Mouse (Mus musculus) lung, embryonic 14.5 days (tissue): ENCODE data around the gene Ralgapb. TPM values are rescaled to one million over a fixed set of nuclear protein-coding genes. Genes with fewer than 3 reads are reported as not detected.
"Not testable (repeated sequence)": the region's sequence is repeated elsewhere in the genome, so short reads cannot be mapped to it uniquely, and the experiment has no call there.

Experiments
- ATAC-seq: fragments of 200-750 bp; cut with Nextera tagmentation; 2 replicates; pipeline ENCODE4 v1.8.0; 2017; ENCODE audit warnings: mild to moderate bottlenecking, moderate TSS enrichment, moderate library complexity; ENCODE audit not compliant: insufficient read depth
- DNase-seq: peaks from one replicate; pipeline ENCODE4 v3.0.0-alpha.2; 2015
- H3K27ac ChIP-seq: fragments of 300-500 bp; sonication (generic); 2 replicates; pipeline ENCODE4 v1.5.1; 2014; ENCODE audit warnings: low read depth, mild to moderate bottlenecking, moderate library complexity
- H3K27me3 ChIP-seq: fragments of 300-500 bp; sonication (generic); 2 replicates; pipeline ENCODE4 v1.6.1; 2014; ENCODE audit warnings: low read length, control low read depth; ENCODE audit not compliant: insufficient read depth
- H3K36me3 ChIP-seq: fragments of 300-500 bp; sonication (generic); 2 replicates; pipeline ENCODE4 v1.6.1; 2014; ENCODE audit warnings: control low read depth; ENCODE audit not compliant: insufficient read depth
- H3K4me1 ChIP-seq: fragments of 300-500 bp; sonication (generic); 2 replicates; pipeline ENCODE4 v1.6.1; 2014; ENCODE audit warnings: antibody characterized with exemption, control low read depth; ENCODE audit not compliant: insufficient read depth
- H3K4me2 ChIP-seq: fragments of 300-500 bp; sonication (generic); 2 replicates; pipeline ENCODE4 v1.6.1; 2014; ENCODE audit warnings: mild to moderate bottlenecking
- H3K4me3 ChIP-seq: fragments of 300-500 bp; sonication (generic); 2 replicates; pipeline ENCODE4 v1.5.1; 2014; ENCODE audit warnings: low read depth, low read length
- H3K9ac ChIP-seq: fragments of 300-500 bp; sonication (generic); 2 replicates; pipeline ENCODE4 v1.6.1; 2014
- H3K9me3 ChIP-seq: fragments of 300-500 bp; sonication (generic); 2 replicates; pipeline ENCODE4 v1.6.1; 2016; ENCODE audit warnings: low read depth, low read length, control low read depth
- CTCF ChIP-seq: IDR thresholded peaks from 2 replicates; pipeline ENCODE4 v1.5.1; 2016; ENCODE audit warnings: antibody characterized with exemption, low read depth
- WGBS: fragments of 180-500 bp; shearing (Covaris S2); extraction: QIAGEN DNeasy Blood & Tissue Kit; methylation state at CpG from one replicate; pipeline ENCODE4 v1.1.7; 2014; 5-methylcytosine and 5-hydroxymethylcytosine counted together
- polyA plus RNA-seq: library from polyadenylated mRNA; unstranded; fragments of >200 nt; fragmentation: Nextera tagmentation; extraction: Ambion mirVana; gene quantifications from 2 replicates; pipeline ENCODE4 v1.2.1, GENCODE M21; 2014

Gene Ralgapb
- polyA plus RNA-seq, 1 experiment from 2014 or later = 22.1 TPM

DNA sequence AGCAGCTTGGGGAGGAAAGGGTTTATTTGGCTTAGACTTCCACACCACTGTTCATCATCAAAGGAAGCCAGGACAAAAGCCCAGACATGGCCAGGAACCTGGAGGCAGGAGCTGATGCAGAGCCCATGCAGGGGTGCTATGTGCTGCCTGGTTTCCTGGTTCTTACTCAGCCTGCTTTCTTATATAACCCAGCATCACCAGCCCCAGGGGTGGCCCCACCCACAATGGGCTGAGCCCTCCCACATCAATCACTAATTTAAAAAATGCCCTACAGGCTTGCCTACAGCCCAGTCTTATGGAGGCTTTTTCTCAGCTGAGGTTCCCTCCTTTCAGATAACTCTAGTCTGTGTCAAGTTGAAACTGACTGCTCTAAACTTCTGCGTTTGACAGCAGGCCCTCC lies 31.8 kb upstream of the Ralgapb start:
- TF ChIP-seq CTCF = no peak
- DNase-seq (no peak), ATAC-seq (no peak)
- no peak overlapping the region for H3K4me3 ChIP-seq
- H3K9ac ChIP-seq = no peak overlapping the region
- no peak overlapping the region for H3K4me2 ChIP-seq
- WGBS = 89% methylated on average over 1 of the region's 1 CpGs
- peaks cover 29% of the 10 kb centered on the region for H3K27me3 ChIP-seq
- no peaks in the 10 kb centered on the region for H3K36me3 ChIP-seq
- no peaks in the 10 kb centered on the region for H3K9me3 ChIP-seq
- 0 out of 2 replicates have a peak, but pooled peaks cover 10% of the 10 kb centered on the region for H3K4me1 ChIP-seq
- H3K27ac ChIP-seq = no peak overlapping the region

DNA sequence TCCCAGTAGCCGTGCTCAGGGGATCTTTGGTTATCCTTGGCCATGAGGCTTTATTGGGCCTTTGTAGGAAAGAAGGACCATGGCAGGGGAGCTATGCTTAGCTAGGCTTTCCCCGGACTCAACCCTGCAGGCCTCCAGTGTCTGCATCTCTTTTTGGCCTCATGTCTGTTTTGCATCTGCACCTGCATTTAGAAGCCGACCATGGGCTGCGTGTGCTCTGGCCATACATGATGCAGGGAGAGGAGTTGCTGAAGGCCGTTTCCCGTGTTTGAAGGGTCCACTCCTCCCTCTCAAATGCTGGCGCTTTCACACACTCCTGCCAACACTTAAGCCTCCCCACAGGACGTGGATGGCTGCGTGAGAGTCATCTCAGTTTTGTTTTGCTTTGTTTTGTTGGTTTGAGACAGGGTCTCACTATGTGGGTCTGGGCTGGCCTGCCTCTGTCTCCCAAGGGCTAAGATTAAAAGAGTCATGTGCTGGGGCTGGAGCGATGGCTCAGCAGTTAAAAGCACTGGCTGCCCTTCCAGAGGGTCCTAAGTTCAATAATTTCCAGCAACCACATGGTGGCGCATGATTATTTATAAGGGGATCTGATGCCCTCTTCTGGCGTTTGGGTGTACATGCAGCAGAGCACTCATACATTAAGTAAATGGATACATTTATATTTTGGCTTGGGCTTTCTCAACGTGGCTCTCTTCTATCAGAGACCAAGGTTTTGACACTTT lies 30.1 kb upstream of the Ralgapb start:
- H3K27me3 ChIP-seq = peaks cover 27% of the 10 kb centered on the region
- H3K9me3 ChIP-seq = no peaks in the 10 kb centered on the region
- no peak overlapping the region for H3K4me3 ChIP-seq
- no peak overlapping the region for H3K9ac ChIP-seq
- WGBS = 40% methylated on average over 13 of the region's 13 CpGs
- H3K36me3 ChIP-seq = no peaks in the 10 kb centered on the region
- DNase-seq (peak; percentile 96), ATAC-seq (peak; percentile 63; the same call in 1 of the 2 replicates)
- 0 out of 2 replicates have a peak, but pooled peaks cover 5% of the 10 kb centered on the region for H3K4me1 ChIP-seq
- H3K27ac ChIP-seq = no peak overlapping the region
- no peak overlapping the region for H3K4me2 ChIP-seq
- peak; percentile 97 for TF ChIP-seq CTCF

GRCm38 (mm10) chr2:158386072-158386471 lies 23.6 kb upstream of the Ralgapb start:
- Histone ChIP-seq H3K27ac (no peak overlapping the region), H3K9ac (no peak overlapping the region), H3K4me1 (no peaks in the 10 kb centered on the region), H3K27me3 (no peaks in the 10 kb centered on the region), H3K4me2 (no peak overlapping the region), H3K9me3 (no peaks in the 10 kb centered on the region), H3K36me3 (no peaks in the 10 kb centered on the region), H3K4me3 (no peak overlapping the region)
- no peak for TF ChIP-seq CTCF
- ATAC-seq = no peak
- no peak for DNase-seq
- WGBS = 23% methylated on average over 8 of the region's 8 CpGs

DNA sequence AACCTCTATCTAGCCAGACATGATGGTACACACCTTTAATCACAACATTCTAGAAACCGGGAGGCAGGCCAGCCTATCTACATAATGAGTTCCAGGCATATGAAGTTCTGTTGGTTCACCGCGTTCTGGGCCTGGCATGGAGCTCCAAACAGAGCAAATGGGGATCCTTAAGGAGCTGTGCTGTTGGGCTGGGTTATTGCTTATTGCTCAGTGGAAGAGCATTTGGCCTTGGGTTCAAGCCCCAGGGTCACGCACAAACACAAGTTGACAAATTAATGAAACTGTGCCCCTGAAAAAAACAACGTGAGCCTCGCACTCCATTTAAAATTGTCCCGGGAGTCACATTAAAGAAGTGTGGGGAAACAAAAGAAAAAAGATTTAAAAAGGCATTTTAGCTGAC lies 20.2 kb upstream of the Ralgapb start:
- Histone ChIP-seq H3K4me1 (no peaks in the 10 kb centered on the region), H3K4me2 (no peak overlapping the region), H3K9me3 (no peaks in the 10 kb centered on the region), H3K27ac (no peak overlapping the region), H3K27me3 (no peaks in the 10 kb centered on the region), H3K4me3 (no peak overlapping the region), H3K36me3 (no peaks in the 10 kb centered on the region), H3K9ac (no peak overlapping the region)
- 83% methylated on average over 7 of the region's 7 CpGs for WGBS
- no peak for ATAC-seq
- TF ChIP-seq CTCF = no peak
- DNase-seq = no peak

GRCm38 (mm10) chr2:158396369-158396768 lies 13.3 kb upstream of the Ralgapb start:
- H3K4me2 ChIP-seq = no peak overlapping the region
- H3K27me3 ChIP-seq = no peaks in the 10 kb centered on the region
- WGBS = 82% methylated on average over 6 of the region's 6 CpGs
- no peak overlapping the region for H3K9ac ChIP-seq
- H3K4me1 ChIP-seq = no peaks in the 10 kb centered on the region
- DNase-seq (no peak), ATAC-seq (no peak)
- no peak overlapping the region for H3K27ac ChIP-seq
- no peak overlapping the region for H3K4me3 ChIP-seq
- TF ChIP-seq CTCF = no peak
- no peaks in the 10 kb centered on the region for H3K36me3 ChIP-seq
- no peaks in the 10 kb centered on the region for H3K9me3 ChIP-seq

DNA sequence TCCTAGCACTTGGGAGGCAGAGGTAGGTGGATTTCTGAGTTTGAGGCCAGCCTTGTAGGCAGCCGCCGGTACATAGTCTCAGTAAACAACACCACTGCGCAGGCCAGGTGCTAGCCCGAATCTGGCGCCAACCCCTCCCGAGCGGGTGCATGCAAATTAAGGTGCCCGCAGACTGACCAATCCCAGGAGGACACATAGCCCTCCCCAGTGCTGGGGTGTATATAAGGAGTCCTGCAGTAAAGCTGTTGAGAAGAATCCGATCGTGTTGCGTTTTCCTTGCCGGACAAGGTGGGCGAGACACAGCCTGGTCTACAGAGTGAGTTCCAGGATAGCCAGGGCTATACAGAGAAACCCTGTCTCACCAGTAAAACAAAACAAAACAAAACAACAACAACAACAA lies 12.5 kb upstream of the Ralgapb start:
- ATAC-seq, H3K27me3 ChIP-seq, H3K9me3 ChIP-seq, H3K9ac ChIP-seq, H3K27ac ChIP-seq, H3K4me2 ChIP-seq, H3K36me3 ChIP-seq, H3K4me3 ChIP-seq, H3K4me1 ChIP-seq, DNase-seq: not testable (repeated sequence)
- WGBS = 48% methylated on average over 13 of the region's 13 CpGs

GRCm38 (mm10) chr2:158402915-158403314 lies 6.7 kb upstream of the Ralgapb start:
- ATAC-seq = peak; percentile 70; the same call in 1 of the 2 replicates
- WGBS = 63% methylated on average over 7 of the region's 7 CpGs

More at GRCm38 (mm10) chr2:158402915-158403314, 6.7 kb upstream of the Ralgapb start:
- Histone ChIP-seq H3K9ac (no peak overlapping the region), H3K27me3 (no peaks in the 10 kb centered on the region), H3K9me3 (no peaks in the 10 kb centered on the region), H3K4me2 (no peak overlapping the region), H3K4me1 (no peaks in the 10 kb centered on the region), H3K4me3 (no peak overlapping the region), H3K27ac (no peak overlapping the region), H3K36me3 (no peaks in the 10 kb centered on the region)
- DNase-seq = peak; percentile 43
- TF ChIP-seq CTCF = no peak
